ENCODE assay signal across 18 mouse cellular contexts in genomic region chr10:123420249-123420648, GRCm38 (mm10).
DNase-seq lines count a peak whose midpoint lies in the region; ATAC-seq and TF ChIP-seq lines count a peak whose summit lies in the region.
"Had no signal": no experiment of that assay in that cellular context is flagged by ENCODE, and none has a peak within 500 bp of the region (broad histone marks: within the 10 kb centered on the region; RNA-seq: fewer than 3 reads in every experiment).

No protein-coding gene starts in this region.

- no peaks in the 10 kb centered on the region for H3K9me3 ChIP-seq in forebrain, embryonic 16.5 days (ENCODE audit: control insufficient read depth, low read length)
- no peaks in the 10 kb centered on the region for H3K9me3 ChIP-seq in forebrain, embryonic 15.5 days
- no peaks in the 10 kb centered on the region for H3K9me3 ChIP-seq in MEL (replicated peaks; ENCODE audit: insufficient read depth, low read length)
- H3K9me3 ChIP-seq: embryonic facial prominence, embryonic 12.5 days; hindbrain, embryonic 10.5 days; kidney, embryonic 15.5 days; neural tube, embryonic 12.5 days had no signal

- WGBS in forebrain, embryonic 16.5 days, result 54% methylated on average over 1 of the region's 1 CpGs
- 47% methylated on average over 1 of the region's 1 CpGs for WGBS in forebrain, embryonic 15.5 days

- H3K27me3 ChIP-seq in forebrain, embryonic 16.5 days (replicated peaks; ENCODE audit: control insufficient read depth, insufficient read depth, low read length), result no peaks in the 10 kb centered on the region
- no peaks in the 10 kb centered on the region for H3K27me3 ChIP-seq in forebrain, embryonic 15.5 days
- no peaks in the 10 kb centered on the region for H3K27me3 ChIP-seq in MEL (ENCODE audit: control insufficient read depth in 1 of 2, insufficient read depth in 2 of 2, low read length in 2 of 2)
- H3K27me3 ChIP-seq: embryonic facial prominence, embryonic 12.5 days; kidney, embryonic 15.5 days; neural tube, embryonic 12.5 days had no signal

- DNase-seq in 3134 (ENCODE audit: extremely low read depth, insufficient read length, low spot score) (peak; percentile 27), MEL (ENCODE audit: low read depth, low spot score) (peak; percentile 8)
- DNase-seq in fibroblast of lung, adult 2 months (ENCODE audit: low read depth), result peak; percentile 61
- no peak for DNase-seq in adrenal gland, postnatal 36 days
- DNase-seq in thymus, postnatal 0 days (ENCODE audit: low spot score), result no peak
- DNase-seq: adrenal gland, postnatal 25 days; cerebellum, adult 9-10 months; gastrocnemius, postnatal 36 days; liver; thymus, postnatal 4 days had no signal

- TF ChIP-seq EP300 in MEL (IDR thresholded peaks at IDR 0.05; ENCODE audit: low read depth in 1 of 2, low read length in 2 of 2), result no peak

- peak; percentile 47; the same call in 1 of the 2 replicates for ATAC-seq in forebrain, embryonic 16.5 days
- no peak; the same call in 1 of the 2 replicates for ATAC-seq in forebrain, embryonic 15.5 days (replicated peaks)
- ATAC-seq: lung, postnatal 0 days had no signal

- no peak overlapping the region for H3K27ac ChIP-seq in forebrain, embryonic 16.5 days (ENCODE audit: low read length)
- H3K27ac ChIP-seq in forebrain, embryonic 15.5 days (replicated peaks), result no peak overlapping the region
- H3K27ac ChIP-seq in MEL (ENCODE audit: control insufficient read depth, low read depth, low read length), result no peak overlapping the region
- H3K27ac ChIP-seq: embryonic facial prominence, embryonic 12.5 days; hindbrain, embryonic 10.5 days; kidney, embryonic 15.5 days; neural tube, embryonic 12.5 days had no signal

- H3K4me1 ChIP-seq in forebrain, embryonic 16.5 days (replicated peaks; ENCODE audit: control insufficient read depth, insufficient read depth, low read length), result no peaks in the 10 kb centered on the region
- H3K4me1 ChIP-seq in forebrain, embryonic 15.5 days, result no peaks in the 10 kb centered on the region
- H3K4me1 ChIP-seq in MEL (ENCODE audit: control insufficient read depth in 1 of 2, insufficient read depth in 2 of 2, low read length in 2 of 2), result no peaks in the 10 kb centered on the region
- H3K4me1 ChIP-seq: hindbrain, embryonic 10.5 days had no signal

- TF ChIP-seq CTCF in MEL (IDR thresholded peaks at IDR 0.05 in 2 of 3, conservative IDR thresholded peaks at IDR 0.05 in 1 of 3; ENCODE audit: control insufficient read depth in 1 of 3, insufficient read depth in 1 of 3, low read depth in 2 of 3, low read length in 3 of 3, poor library complexity in 1 of 3, severe bottlenecking in 1 of 3), result no peak

- H3K4me3 ChIP-seq in forebrain, embryonic 16.5 days (replicated peaks; ENCODE audit: low read length), result no peak overlapping the region
- H3K4me3 ChIP-seq in forebrain, embryonic 15.5 days, result no peak overlapping the region
- no peak overlapping the region for H3K4me3 ChIP-seq in MEL (ENCODE audit: control insufficient read depth in 1 of 2, insufficient read depth in 1 of 2, low read depth in 2 of 2, low read length in 2 of 2)
- H3K4me3 ChIP-seq: embryonic facial prominence, embryonic 12.5 days; hindbrain, embryonic 10.5 days; kidney, embryonic 15.5 days; neural tube, embryonic 12.5 days had no signal

- TF ChIP-seq RAD21 in MEL (IDR thresholded peaks at IDR 0.05; ENCODE audit: low read depth, low read length), result no peak

- H3K79me2 ChIP-seq in MEL (ENCODE audit: control insufficient read depth, insufficient read depth, low read length, poor library complexity), result no peaks in the 10 kb centered on the region

- TF ChIP-seq POLR2A in MEL (IDR thresholded peaks at IDR 0.05; ENCODE audit: control insufficient read depth in 1 of 2, insufficient read depth in 1 of 2, low read depth in 1 of 2, low read length in 2 of 2, poor library complexity in 1 of 2), result no peak

- no peak overlapping the region for H3K9ac ChIP-seq in forebrain, embryonic 16.5 days (replicated peaks; ENCODE audit: low read depth, low read length)
- no peak overlapping the region for H3K9ac ChIP-seq in forebrain, embryonic 15.5 days (replicated peaks)
- no peak overlapping the region for H3K9ac ChIP-seq in MEL (ENCODE audit: control insufficient read depth, low read depth, low read length, poor library complexity, severe bottlenecking)
- H3K9ac ChIP-seq: embryonic facial prominence, embryonic 12.5 days; kidney, embryonic 15.5 days; neural tube, embryonic 12.5 days had no signal

- H3K36me3 ChIP-seq in forebrain, embryonic 16.5 days (ENCODE audit: control insufficient read depth, insufficient read depth), result no peaks in the 10 kb centered on the region
- H3K36me3 ChIP-seq in forebrain, embryonic 15.5 days, result no peaks in the 10 kb centered on the region
- H3K36me3 ChIP-seq in MEL (ENCODE audit: control insufficient read depth in 1 of 2, insufficient read depth in 2 of 2, low read length in 2 of 2), result no peaks in the 10 kb centered on the region
- H3K36me3 ChIP-seq: embryonic facial prominence, embryonic 12.5 days; hindbrain, embryonic 10.5 days; kidney, embryonic 15.5 days; neural tube, embryonic 12.5 days had no signal

- H3K4me2 ChIP-seq in forebrain, embryonic 16.5 days (ENCODE audit: low read length), result no peak overlapping the region
- no peak overlapping the region for H3K4me2 ChIP-seq in forebrain, embryonic 15.5 days (replicated peaks)
- H3K4me2 ChIP-seq: embryonic facial prominence, embryonic 12.5 days; kidney, embryonic 15.5 days; midbrain, embryonic 11.5 days; neural tube, embryonic 12.5 days had no signal

TF ChIP-seq in MEL, 35 proteins besides CTCF, POLR2A, EP300 and RAD21:
- TF ChIP-seq RCOR1 (IDR thresholded peaks at IDR 0.05; ENCODE audit: low read depth, low read length) (no peak), MYB (IDR thresholded peaks at IDR 0.05; ENCODE audit: low read depth, low read length) (no peak), JUND (IDR thresholded peaks at IDR 0.05; ENCODE audit: low read depth, low read length) (no peak), MEF2A (IDR thresholded peaks at IDR 0.05; ENCODE audit: extremely low read depth, insufficient replicate concordance, low read depth, low read length, poor library complexity, severe bottlenecking) (no peak), MAX (IDR thresholded peaks at IDR 0.05; ENCODE audit: low read length) (no peak), BHLHE40 (IDR thresholded peaks at IDR 0.05; ENCODE audit: borderline replicate concordance, low read depth, low read length) (no peak), ZKSCAN1 (IDR thresholded peaks at IDR 0.05; ENCODE audit: low read depth, low read length) (no peak), MXI1 (IDR thresholded peaks at IDR 0.05; ENCODE audit: low read depth, low read length) (no peak), UBTF (IDR thresholded peaks at IDR 0.05; ENCODE audit: borderline replicate concordance, insufficient read depth, low read depth, low read length) (no peak), MAZ (IDR thresholded peaks at IDR 0.05; ENCODE audit: low read depth, low read length) (no peak), SMC3 (IDR thresholded peaks at IDR 0.05; ENCODE audit: low read depth, low read length) (no peak), USF1 (IDR thresholded peaks at IDR 0.05; ENCODE audit: low read depth, low read length) (no peak)

Comparison
In these comparisons a context has a peak if more than half of its experiments do, and no peak if none do; other contexts are left out.
1. DNase-seq: peak in 3134 (single experiment), MEL (single experiment) and fibroblast of lung, adult 2 months (single experiment); none in adrenal gland, postnatal 36 days (0 of 2) and thymus, postnatal 0 days (single experiment).